Mouse (Mus musculus) embryonic fibroblast, embryonic 13.5 days (primary cell): Measurements from ENCODE around the gene Krt25. TPM values are rescaled to one million over a fixed set of nuclear protein-coding genes. Genes with fewer than 3 reads are reported as not detected.

ENCODE experiments used
- H3K27ac ChIP-seq: 2 replicates; pipeline ENCODE4 v1.5.1; 2012; ENCODE audit warnings: low read length, control low read depth, inconsistent platforms; ENCODE audit not compliant: insufficient read depth
- H3K4me1 ChIP-seq: 2 replicates; pipeline ENCODE4 v1.6.1; 2011; ENCODE audit warnings: low read length; ENCODE audit not compliant: control insufficient read depth, insufficient read depth
- H3K4me3 ChIP-seq: 2 replicates; pipeline ENCODE4 v1.5.1; 2011; ENCODE audit warnings: mild to moderate bottlenecking, control low read depth, low read length; ENCODE audit not compliant: insufficient read depth
- CTCF ChIP-seq: IDR thresholded peaks from 2 replicates; pipeline ENCODE4 v1.5.1; 2011; ENCODE audit warnings: mild to moderate bottlenecking, control low read depth, low read length, moderate library complexity, borderline replicate concordance; ENCODE audit not compliant: insufficient read depth
- POLR2A ChIP-seq: IDR thresholded peaks from 2 replicates; pipeline ENCODE4 v1.6.1; 2011; ENCODE audit warnings: low read depth, mild to moderate bottlenecking, control low read depth, low read length, moderate library complexity
- polyA plus RNA-seq: library from polyadenylated mRNA; stranded (reverse); fragments of >200 nt; gene quantifications from 2 replicates; pipeline ENCODE4 v1.2.4, GENCODE M21; 2011; ENCODE audit warnings: low read depth; ENCODE audit not compliant: missing spikeins, insufficient read length

Gene Krt25
- polyA plus RNA-seq, result not detected in 2 replicates

DNA sequence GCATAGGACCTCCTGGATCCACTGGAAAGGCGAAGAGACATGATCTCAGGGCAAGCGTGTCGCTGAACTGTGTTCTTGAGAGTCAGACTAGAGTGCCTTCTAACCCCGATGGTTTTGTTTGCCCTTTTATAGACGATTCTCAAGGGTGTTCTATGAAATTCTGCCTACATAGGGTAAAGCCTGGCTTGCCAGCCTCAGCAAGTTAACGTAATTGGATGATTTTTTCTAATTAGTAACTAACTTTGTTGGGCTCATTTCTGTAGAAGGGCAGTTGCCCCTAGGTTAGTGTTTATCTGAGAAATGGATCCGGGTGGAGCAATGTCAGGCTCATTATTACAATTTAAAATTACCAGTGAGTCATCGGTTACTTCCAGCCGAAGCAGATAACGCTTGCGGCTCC lies at the start of gene Krt25:
Gene Krt25 (minus strand): TSS at position 101 of the 400 bp plus-strand sequence.
- no peak within 1 kb of the TSS for H3K4me3 ChIP-seq
- no peaks in the 10 kb centered on the region for H3K4me1 ChIP-seq
- no peak within 1 kb of the TSS for H3K27ac ChIP-seq
- TF ChIP-seq POLR2A, result no peak
- no peak for TF ChIP-seq CTCF

DNA sequence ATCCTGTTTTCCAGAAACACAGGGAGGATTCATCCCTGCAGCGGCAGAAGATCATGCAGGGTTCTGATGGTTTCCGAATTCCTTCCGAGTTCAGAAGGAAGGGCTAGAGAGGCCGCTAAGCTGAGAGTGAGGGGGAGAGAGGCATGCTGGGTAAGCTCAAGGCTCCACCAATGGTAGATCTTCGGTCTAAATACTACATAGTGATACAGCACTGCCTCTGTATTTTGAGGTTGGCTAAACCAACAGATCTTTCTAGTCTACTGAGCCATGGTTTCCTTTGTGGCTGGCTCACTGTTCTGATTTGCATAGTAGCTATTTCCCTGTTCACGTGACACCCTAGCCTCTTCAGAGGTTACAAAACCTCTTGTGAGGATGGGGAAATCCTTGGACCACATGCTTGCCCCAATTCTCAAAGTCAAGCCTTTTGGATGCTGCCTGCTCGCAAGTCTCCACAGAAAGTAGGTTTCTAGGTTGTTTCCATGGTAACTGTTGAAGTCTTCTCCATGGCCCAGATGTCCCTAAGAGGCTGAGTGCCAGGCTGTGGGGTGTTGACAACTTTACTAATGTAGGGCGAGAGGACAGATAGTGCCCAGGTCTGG lies 47.2 kb upstream of the Krt25 start:
- TF ChIP-seq CTCF, result no peak
- TF ChIP-seq POLR2A, result no peak
- Histone ChIP-seq H3K4me3 (no peak overlapping the region), H3K27ac (no peak overlapping the region), H3K4me1 (no peaks in the 10 kb centered on the region)

DNA sequence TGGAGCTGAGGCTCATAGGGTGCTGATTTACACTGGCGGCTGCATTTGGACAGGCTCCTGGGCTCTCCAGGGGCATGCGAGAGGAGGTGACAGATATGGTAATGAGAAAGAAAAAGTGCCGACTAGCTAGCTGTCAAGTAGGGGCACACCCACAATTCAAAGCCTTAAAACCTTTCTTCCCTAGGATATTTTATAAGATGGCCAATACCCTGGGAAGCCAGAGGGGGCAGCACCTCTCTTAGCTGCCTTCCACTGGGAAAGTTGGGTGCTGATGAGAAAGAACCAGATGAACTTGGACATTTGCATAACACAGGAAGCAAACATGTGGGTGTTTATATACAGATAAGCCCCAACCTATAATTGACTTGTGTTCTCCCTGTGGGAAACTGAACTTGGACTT lies 46.5 kb upstream of the Krt25 start:
- TF ChIP-seq POLR2A, result no peak
- TF ChIP-seq CTCF, result 0 out of 2 replicates have a peak, but pooled peaks have one; percentile 13

DNA sequence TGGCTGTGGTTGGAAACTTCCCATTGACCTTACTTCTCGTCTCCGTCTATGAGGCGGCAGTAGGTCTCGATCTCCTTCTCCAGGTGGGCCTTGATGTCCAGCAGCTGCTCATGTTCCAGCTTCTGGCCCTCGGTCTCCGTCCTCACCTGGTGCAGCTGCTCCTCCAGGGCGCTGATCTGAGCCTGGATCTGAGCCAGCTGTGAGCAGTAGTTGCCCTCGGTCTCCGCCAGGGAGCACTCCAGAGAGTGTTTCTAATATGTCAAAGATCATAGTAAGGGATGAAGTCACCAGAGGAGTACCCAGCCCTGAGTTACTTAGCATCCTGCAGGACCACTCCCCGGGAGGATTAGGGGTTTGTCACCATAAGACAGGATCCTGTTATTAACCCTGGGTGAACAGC lies 44.0 kb upstream of the Krt25 start:
- no peak overlapping the region for H3K27ac ChIP-seq
- TF ChIP-seq CTCF, result no peak
- TF ChIP-seq POLR2A, result no peak
- H3K4me1 ChIP-seq, result no peaks in the 10 kb centered on the region
- no peak overlapping the region for H3K4me3 ChIP-seq

More for the DNA sequence above, 46.5 kb upstream of the Krt25 start:
- no peaks in the 10 kb centered on the region for H3K4me1 ChIP-seq
- no peak overlapping the region for H3K4me3 ChIP-seq
- no peak overlapping the region for H3K27ac ChIP-seq

DNA sequence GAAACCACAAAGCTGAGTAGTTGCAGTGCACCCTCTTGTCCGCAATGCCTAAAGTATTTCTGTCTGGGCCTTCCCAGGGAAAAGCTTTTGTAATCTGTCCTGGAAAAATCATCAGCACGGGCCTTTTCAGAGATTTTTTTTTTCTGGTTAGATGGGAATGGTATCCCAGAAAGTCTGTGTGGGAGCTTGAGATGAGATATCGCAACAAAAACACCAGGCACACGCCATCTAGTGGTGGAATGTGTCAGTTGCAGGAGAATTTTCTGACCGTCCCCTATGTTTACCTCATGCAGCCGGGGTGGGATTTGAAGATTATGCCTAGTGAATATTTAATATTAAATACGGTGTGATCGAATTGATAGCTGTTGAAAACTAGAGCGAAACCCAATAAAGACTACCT lies 41.7 kb upstream of the Krt25 start:
- Histone ChIP-seq H3K27ac (no peak overlapping the region), H3K4me1 (no peaks in the 10 kb centered on the region), H3K4me3 (no peak overlapping the region)
- TF ChIP-seq POLR2A (no peak), CTCF (no peak)

DNA sequence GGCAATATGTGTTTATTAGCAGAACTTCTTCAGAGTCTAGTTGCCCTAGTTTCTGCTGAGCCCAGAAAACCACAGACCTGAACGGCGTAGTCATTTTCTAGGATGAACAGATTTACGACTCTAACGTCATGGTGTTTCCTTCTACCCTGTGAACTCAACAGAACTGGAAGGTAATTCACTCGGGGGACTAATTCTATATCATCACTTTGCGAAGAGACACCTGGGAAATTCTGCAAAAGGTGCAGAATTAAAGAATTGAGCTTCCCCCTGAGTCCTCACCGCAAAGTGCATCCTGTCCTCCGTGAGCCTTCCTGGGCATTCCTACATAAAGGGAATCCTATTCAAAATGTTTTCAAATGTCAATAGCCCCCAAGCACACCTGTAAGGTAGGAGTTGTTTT lies 38.7 kb upstream of the Krt25 start:
- no peak for TF ChIP-seq CTCF
- no peak for TF ChIP-seq POLR2A
- Histone ChIP-seq H3K4me3 (no peak overlapping the region), H3K4me1 (no peaks in the 10 kb centered on the region), H3K27ac (no peak overlapping the region)

DNA sequence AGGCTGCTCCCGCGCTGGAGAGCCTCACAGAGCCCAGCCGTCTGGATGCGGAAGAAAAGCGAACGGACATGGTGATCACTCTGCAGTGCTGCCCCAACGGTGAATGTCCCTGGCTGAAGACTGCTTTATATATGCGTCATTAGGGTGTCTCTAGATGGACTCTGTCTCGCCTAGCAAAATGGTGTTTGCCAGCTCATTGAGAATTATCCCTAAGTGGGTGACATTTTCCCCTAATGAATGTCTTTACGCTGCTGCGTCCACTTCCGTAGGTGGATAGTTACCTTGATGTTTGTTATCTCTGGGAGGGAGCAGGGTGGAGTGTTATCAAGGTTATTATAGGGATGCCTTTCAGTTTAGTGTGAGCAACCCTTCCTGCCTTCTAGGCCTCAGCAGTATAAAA lies 28.3 kb upstream of the Krt25 start, which contains the start of gene Krt27:
Gene Krt27 (minus strand): TSS at position 101 of the 400 bp plus-strand sequence.
- Histone ChIP-seq H3K4me1 (no peaks in the 10 kb centered on the region), H3K4me3 (no peak within 1 kb of the TSS), H3K27ac (no peak within 1 kb of the TSS)
- TF ChIP-seq POLR2A (no peak), CTCF (no peak)

DNA sequence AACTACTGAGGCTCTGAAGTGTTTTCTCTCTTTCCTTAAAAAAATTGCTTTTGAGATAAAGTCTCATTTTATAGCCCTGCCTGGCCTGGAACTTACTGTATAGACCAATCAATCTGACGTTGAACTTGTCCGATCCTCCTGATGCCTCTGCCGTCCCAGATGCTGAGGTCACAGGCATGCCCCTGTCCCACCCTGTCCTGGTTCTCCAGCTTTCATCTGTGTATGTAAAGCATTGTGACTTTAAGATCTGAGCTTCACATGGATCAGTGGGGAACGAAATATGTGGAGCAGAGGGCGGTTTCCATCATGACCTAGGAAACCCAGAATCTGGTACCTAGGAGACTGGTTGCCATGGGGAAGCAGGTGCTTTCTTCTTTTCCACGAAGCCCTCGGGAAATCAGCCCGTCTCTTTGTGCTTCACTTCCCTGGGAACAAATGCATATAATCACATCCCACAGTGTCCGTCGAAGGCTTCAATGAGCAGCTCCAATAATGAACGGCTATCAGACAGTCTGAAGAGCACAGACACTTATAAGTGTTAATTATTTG lies 16.6 kb upstream of the Krt25 start:
- Histone ChIP-seq H3K4me1 (no peaks in the 10 kb centered on the region), H3K4me3 (no peak overlapping the region), H3K27ac (no peak overlapping the region)
- TF ChIP-seq POLR2A (no peak), CTCF (no peak)

DNA sequence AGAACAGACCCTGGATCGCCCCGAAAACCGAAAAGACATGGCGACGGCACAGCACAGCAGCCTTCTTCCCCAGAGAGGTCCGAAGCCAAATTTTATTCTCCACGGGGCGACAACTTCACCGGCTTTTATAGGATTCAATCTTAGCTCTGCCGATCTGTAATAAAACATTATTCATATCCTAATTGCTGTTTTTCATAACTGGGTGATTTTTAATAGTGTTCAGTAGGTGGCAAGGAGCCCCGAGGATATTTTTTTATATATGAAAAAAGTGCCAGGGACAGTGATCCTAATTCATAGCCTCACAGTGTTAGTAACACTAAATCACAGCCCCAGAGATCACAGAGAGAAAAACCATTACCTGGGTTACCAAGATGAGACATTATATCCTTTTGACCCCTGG lies 15.1 kb upstream of the Krt25 start, which contains the start of gene Krt26:
Gene Krt26 (minus strand): TSS at position 101 of the 400 bp plus-strand sequence.
- H3K4me3 ChIP-seq, result no peak within 1 kb of the TSS
- H3K4me1 ChIP-seq, result no peaks in the 10 kb centered on the region
- no peak for TF ChIP-seq POLR2A
- no peak for TF ChIP-seq CTCF
- H3K27ac ChIP-seq, result no peak within 1 kb of the TSS

DNA sequence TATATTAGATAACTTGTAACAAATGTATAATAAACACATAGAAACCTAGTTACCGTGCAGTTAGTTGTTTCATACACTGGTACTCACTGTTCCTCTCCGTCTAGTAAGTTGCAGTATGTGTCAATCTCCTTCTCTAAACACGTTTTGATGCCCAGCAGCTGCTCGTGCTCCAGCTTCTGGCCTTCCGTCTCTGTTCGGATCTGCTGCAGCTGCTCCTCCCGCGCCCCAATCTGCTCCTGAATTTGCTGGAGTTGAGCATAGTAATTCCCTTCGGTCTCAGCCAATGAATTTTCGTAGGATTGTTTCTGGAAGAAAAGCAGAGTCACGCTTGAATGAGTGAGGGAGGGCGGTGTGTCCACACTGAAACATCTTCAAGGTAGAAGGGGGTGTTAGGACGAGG lies 10.7 kb upstream of the Krt25 start:
- no peak overlapping the region for H3K27ac ChIP-seq
- H3K4me3 ChIP-seq, result no peak overlapping the region
- H3K4me1 ChIP-seq, result no peaks in the 10 kb centered on the region
- no peak for TF ChIP-seq POLR2A
- TF ChIP-seq CTCF, result no peak

DNA sequence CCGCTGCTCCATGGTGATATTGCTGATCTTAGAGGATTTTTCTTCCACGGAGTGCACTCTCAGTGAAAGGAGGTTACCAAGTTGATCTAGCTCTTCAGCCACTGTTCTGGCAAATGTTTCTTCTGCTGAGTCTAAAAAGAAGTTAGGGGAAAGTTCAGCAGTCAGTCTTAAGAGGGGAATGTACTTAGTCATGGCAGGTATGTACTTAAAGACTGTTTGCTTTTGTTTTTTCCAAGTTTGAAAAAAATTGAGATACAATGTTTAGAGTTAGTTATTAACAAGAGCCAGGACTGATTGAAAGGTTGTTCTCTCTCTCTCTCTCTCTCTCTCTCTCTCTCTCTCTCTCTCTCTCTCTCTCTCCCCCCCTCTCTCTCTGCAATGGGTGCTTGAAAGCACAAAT lies 6.9 kb upstream of the Krt25 start:
- Histone ChIP-seq H3K27ac (no peak overlapping the region), H3K4me1 (no peaks in the 10 kb centered on the region), H3K4me3 (no peak overlapping the region)
- TF ChIP-seq POLR2A (no peak), CTCF (no peak)
